Mouse (Mus musculus) kidney, embryonic 16.5 days (tissue): Measurements from ENCODE around the gene Akap13. TPM values are rescaled to one million over a fixed set of nuclear protein-coding genes. Genes with fewer than 3 reads are reported as not detected.
A peak's percentile ranks its signal among the peaks of the same experiment; 100 is the strongest.

Source experiments
- ATAC-seq: fragments of 200-750 bp; cut with Nextera tagmentation; 2 replicates; pipeline ENCODE4 v1.8.0; 2017; ENCODE audit warnings: moderate TSS enrichment; ENCODE audit not compliant: low FRiP score, low TSS enrichment
- H3K27ac ChIP-seq: fragments of 300-500 bp; sonication (generic); 2 replicates; pipeline ENCODE4 v1.5.1; 2014; ENCODE audit warnings: low read length
- H3K27me3 ChIP-seq: fragments of 300-500 bp; sonication (generic); 2 replicates; pipeline ENCODE4 v1.6.1; 2014; ENCODE audit warnings: low read length, control low read depth, mixed read lengths; ENCODE audit not compliant: insufficient read depth
- H3K36me3 ChIP-seq: fragments of 300-500 bp; sonication (generic); 2 replicates; pipeline ENCODE4 v1.6.1; 2014; ENCODE audit warnings: low read length, control low read depth, mixed read lengths; ENCODE audit not compliant: insufficient read depth
- H3K4me1 ChIP-seq: fragments of 300-500 bp; sonication (generic); 2 replicates; pipeline ENCODE4 v1.6.1; 2014; ENCODE audit warnings: low read length, control low read depth, mixed read lengths; ENCODE audit not compliant: insufficient read depth
- H3K4me2 ChIP-seq: fragments of 300-500 bp; sonication (generic); replicated peaks from 2 replicates; pipeline ENCODE4 v1.6.1; 2014; ENCODE audit warnings: low read depth, low read length
- H3K4me3 ChIP-seq: fragments of 300-500 bp; sonication (generic); 2 replicates; pipeline ENCODE4 v1.5.1; 2014; ENCODE audit warnings: mild to moderate bottlenecking, low read length
- H3K9ac ChIP-seq: fragments of 300-500 bp; sonication (generic); replicated peaks from 2 replicates; pipeline ENCODE4 v1.6.1; 2014; ENCODE audit warnings: low read length
- H3K9me3 ChIP-seq: fragments of 300-500 bp; sonication (generic); 2 replicates; pipeline ENCODE4 v1.6.1; 2016; ENCODE audit warnings: low read length, control low read depth
- WGBS: fragments of 180-500 bp; shearing (Covaris S2); extraction: QIAGEN DNeasy Blood & Tissue Kit; methylation state at CpG from one replicate; pipeline ENCODE4 v1.1.7; 2014; 5-methylcytosine and 5-hydroxymethylcytosine counted together
- polyA plus RNA-seq: library from polyadenylated mRNA; unstranded; fragments of >200 nt; fragmentation: Nextera tagmentation; extraction: Ambion mirVana; gene quantifications from 2 replicates; pipeline ENCODE4 v1.2.1, GENCODE M21; 2015

Gene Akap13
- polyA plus RNA-seq, 1 experiment from 2014 or later = 35.2 TPM

GRCm38 (mm10) chr7:75568883-75569282, 113.5 kb downstream of the Akap13 start:
- peaks cover 3% of the 10 kb centered on the region; the same call in 1 of the 2 replicates for H3K36me3 ChIP-seq
- ATAC-seq = no peak

GRCm38 (mm10) chr7:75570218-75570617, 114.9 kb downstream of the Akap13 start:
- H3K9me3 ChIP-seq = no peaks in the 10 kb centered on the region
- 91% methylated on average over 3 of the region's 3 CpGs for WGBS
- no peaks in the 10 kb centered on the region for H3K27me3 ChIP-seq
- ATAC-seq = no peak
- no peak overlapping the region for H3K9ac ChIP-seq
- peaks cover 3% of the 10 kb centered on the region; the same call in 1 of the 2 replicates for H3K36me3 ChIP-seq
- H3K4me1 ChIP-seq = peaks cover 8% of the 10 kb centered on the region
- H3K4me2 ChIP-seq = no peak overlapping the region
- H3K27ac ChIP-seq = no peak overlapping the region
- H3K4me3 ChIP-seq = no peak overlapping the region

More at GRCm38 (mm10) chr7:75568883-75569282, 113.5 kb downstream of the Akap13 start:
- no peak overlapping the region for H3K4me2 ChIP-seq
- no peaks in the 10 kb centered on the region for H3K27me3 ChIP-seq
- no peaks in the 10 kb centered on the region for H3K9me3 ChIP-seq
- H3K4me1 ChIP-seq = no peaks in the 10 kb centered on the region
- no peak overlapping the region for H3K4me3 ChIP-seq
- no peak overlapping the region for H3K9ac ChIP-seq
- H3K27ac ChIP-seq = no peak overlapping the region

- H3K9ac ChIP-seq = no peak overlapping the region
- H3K4me3 ChIP-seq = no peak overlapping the region
- no peak overlapping the region for H3K4me2 ChIP-seq
- 90% methylated on average over 2 of the region's 2 CpGs for WGBS
- no peaks in the 10 kb centered on the region for H3K9me3 ChIP-seq
- ATAC-seq = no peak
- peaks cover 3% of the 10 kb centered on the region; the same call in 1 of the 2 replicates for H3K36me3 ChIP-seq
- H3K27me3 ChIP-seq = no peaks in the 10 kb centered on the region
- H3K27ac ChIP-seq = no peak overlapping the region
- H3K4me1 ChIP-seq = peaks cover 17% of the 10 kb centered on the region
Observed at GRCm38 (mm10) chr7:75571078-75571477, 115.7 kb downstream of the Akap13 start.

GRCm38 (mm10) chr7:75572127-75572526, 116.8 kb downstream of the Akap13 start:
- ATAC-seq = no peak
- no peak overlapping the region for H3K4me2 ChIP-seq

GRCm38 (mm10) chr7:75575120-75575649, 119.9 kb downstream of the Akap13 start:
- Histone ChIP-seq H3K27ac (peak overlapping the region; percentile 74), H3K9ac (no peak overlapping the region)

More at GRCm38 (mm10) chr7:75572127-75572526, 116.8 kb downstream of the Akap13 start:
- no peaks in the 10 kb centered on the region for H3K9me3 ChIP-seq
- H3K9ac ChIP-seq = no peak overlapping the region
- no peaks in the 10 kb centered on the region for H3K27me3 ChIP-seq
- no peak overlapping the region for H3K27ac ChIP-seq
- peaks cover 18% of the 10 kb centered on the region for H3K4me1 ChIP-seq
- 70% methylated on average over 4 of the region's 4 CpGs for WGBS
- H3K36me3 ChIP-seq = peaks cover 3% of the 10 kb centered on the region; the same call in 1 of the 2 replicates
- H3K4me3 ChIP-seq = no peak overlapping the region

GRCm38 (mm10) chr7:75575800-75576585, 120.7 kb downstream of the Akap13 start:
- no peak; the same call in 1 of the 2 replicates for ATAC-seq
- Histone ChIP-seq H3K9me3 (no peaks in the 10 kb centered on the region), H3K4me3 (no peak overlapping the region), H3K4me2 (no peak overlapping the region), H3K4me1 (peaks cover 22% of the 10 kb centered on the region), H3K27me3 (no peaks in the 10 kb centered on the region), H3K36me3 (peaks cover 15% of the 10 kb centered on the region; the same call in 1 of the 2 replicates), H3K27ac (peak overlapping the region; percentile 74), H3K9ac (no peak overlapping the region)
- whole genome bisulfite sequencing = 50% methylated on average over 1 of the region's 1 CpGs

More at GRCm38 (mm10) chr7:75575120-75575649, 119.9 kb downstream of the Akap13 start:
- 6% methylated on average over 9 of the region's 9 CpGs for WGBS
- Histone ChIP-seq H3K4me3 (no peak overlapping the region), H3K36me3 (peaks cover 10% of the 10 kb centered on the region; the same call in 1 of the 2 replicates), H3K9me3 (no peaks in the 10 kb centered on the region), H3K27me3 (no peaks in the 10 kb centered on the region), H3K4me2 (peak overlapping the region; percentile 15), H3K4me1 (peaks cover 22% of the 10 kb centered on the region)
- ATAC-seq = peak; percentile 86

GRCm38 (mm10) chr7:75576851-75577250, 121.5 kb downstream of the Akap13 start:
- Histone ChIP-seq H3K4me1 (peaks cover 22% of the 10 kb centered on the region), H3K27ac (no peak overlapping the region), H3K9ac (no peak overlapping the region), H3K9me3 (no peaks in the 10 kb centered on the region), H3K4me3 (no peak overlapping the region), H3K27me3 (no peaks in the 10 kb centered on the region), H3K36me3 (peaks cover 21% of the 10 kb centered on the region), H3K4me2 (no peak overlapping the region)
- no peak for ATAC-seq
- WGBS = 93% methylated on average over 2 of the region's 2 CpGs

GRCm38 (mm10) chr7:75577353-75577752, 122.0 kb downstream of the Akap13 start:
- Histone ChIP-seq H3K27me3 (no peaks in the 10 kb centered on the region), H3K9ac (no peak overlapping the region), H3K27ac (no peak overlapping the region), H3K36me3 (peaks cover 23% of the 10 kb centered on the region), H3K4me2 (no peak overlapping the region), H3K4me3 (no peak overlapping the region), H3K9me3 (no peaks in the 10 kb centered on the region), H3K4me1 (peaks cover 22% of the 10 kb centered on the region)
- WGBS = 68% methylated on average over 6 of the region's 6 CpGs
- ATAC-seq = no peak

- Histone ChIP-seq H3K9me3 (no peaks in the 10 kb centered on the region), H3K36me3 (peaks cover 23% of the 10 kb centered on the region), H3K27ac (no peak overlapping the region), H3K27me3 (no peaks in the 10 kb centered on the region), H3K4me1 (peaks cover 22% of the 10 kb centered on the region), H3K4me2 (no peak overlapping the region), H3K4me3 (no peak overlapping the region), H3K9ac (no peak overlapping the region)
- ATAC-seq = no peak
- 93% methylated on average over 4 of the region's 4 CpGs for whole genome bisulfite sequencing
Observed at GRCm38 (mm10) chr7:75578647-75579046, 123.3 kb downstream of the Akap13 start.

GRCm38 (mm10) chr7:75582091-75582490, 126.8 kb downstream of the Akap13 start:
- Histone ChIP-seq H3K4me3 (no peak overlapping the region), H3K9ac (no peak overlapping the region), H3K4me1 (peaks cover 12% of the 10 kb centered on the region), H3K4me2 (no peak overlapping the region), H3K27me3 (no peaks in the 10 kb centered on the region), H3K9me3 (no peaks in the 10 kb centered on the region), H3K27ac (no peak overlapping the region), H3K36me3 (peaks cover 28% of the 10 kb centered on the region)
- WGBS = 83% methylated on average over 4 of the region's 4 CpGs
- ATAC-seq = no peak
